Mouse (Mus musculus): ENCODE measurements around the gene Rabl3. TPM values are rescaled to one million over a fixed set of nuclear protein-coding genes. Genes with fewer than 3 reads are reported as not detected.

The Rabl3 gene
- 33.8 and 34.5 TPM in 2 replicates for polyA plus RNA-seq (2016; fragmentation: Nextera tagmentation; extraction: Ambion mirVana)

DNA sequence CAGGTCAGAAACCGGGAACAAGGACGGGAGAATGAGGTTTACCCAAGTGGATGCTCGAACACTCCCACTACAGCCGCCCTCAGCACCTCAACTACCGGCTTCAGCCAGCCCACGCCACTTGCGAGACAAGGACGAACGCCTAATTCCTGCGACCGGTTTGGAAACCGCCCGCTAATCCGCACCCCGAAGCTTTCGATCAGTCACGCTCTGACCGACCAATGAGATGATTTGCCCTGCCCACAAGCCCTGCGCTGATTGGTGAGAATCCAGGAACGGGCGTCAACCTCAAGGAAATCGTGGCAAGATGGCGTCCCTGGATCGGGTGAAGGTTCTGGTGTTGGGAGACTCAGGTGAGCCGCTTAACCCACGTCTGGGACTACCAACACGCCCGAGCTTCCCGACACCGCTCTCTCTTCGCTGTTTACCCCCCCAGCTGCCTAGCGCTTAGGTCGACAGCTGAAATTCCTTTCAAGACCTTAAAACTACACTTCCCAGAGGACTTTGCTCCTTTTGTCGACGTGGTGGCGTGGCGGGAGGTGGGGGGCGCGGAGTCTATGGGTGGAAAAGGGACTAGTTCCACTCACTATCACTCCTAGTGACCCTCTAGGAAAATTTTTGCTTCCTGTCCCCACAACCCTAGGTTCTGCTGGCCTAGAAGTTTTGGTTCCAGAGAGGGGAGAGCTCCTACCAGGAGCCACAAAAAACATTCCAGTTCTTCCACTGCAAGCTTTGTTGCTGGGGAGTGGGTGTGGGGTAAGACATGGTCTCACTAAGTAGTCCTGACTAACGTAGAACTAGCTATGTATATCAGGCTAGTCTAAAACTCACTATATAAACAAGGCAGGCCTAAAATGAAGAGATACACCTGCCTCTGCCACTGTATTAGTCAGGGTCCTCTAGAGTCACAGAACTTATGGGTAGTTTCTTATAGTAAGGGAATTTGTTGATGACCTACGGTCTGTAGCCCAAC is at the start of gene Rabl3, which contains the start of gene Gtf2e1:
Gene Rabl3, plus strand, starts transcription at position 275 of the 970 bp plus-strand sequence.
Gene Gtf2e1, minus strand, starts transcription at position 179 of the 970 bp plus-strand sequence.
- 2% methylated on average over 41 of the region's 41 CpGs for WGBS

DNA sequence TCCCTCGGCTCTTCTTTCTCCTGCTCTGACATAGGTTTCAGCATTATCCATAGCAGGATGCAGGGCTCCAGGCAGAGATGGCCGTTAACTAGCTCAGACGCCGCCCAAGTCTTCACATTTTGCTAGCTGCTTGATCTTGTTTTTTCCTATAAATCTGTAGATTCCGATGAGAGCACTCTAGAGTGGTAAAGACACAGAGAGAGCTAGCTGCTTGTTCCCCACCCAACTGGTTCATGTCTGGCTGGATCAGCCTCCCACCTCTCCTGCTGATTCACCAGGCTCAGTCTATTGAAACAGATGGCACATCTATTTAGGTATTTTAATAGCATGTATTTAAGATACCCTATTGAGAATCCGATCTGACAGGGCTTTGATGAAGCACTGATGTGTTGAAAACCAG is 44.7 kb upstream of the Rabl3 start:
- Histone ChIP-seq H3K9me3 (replicated peaks) (no peaks in the 10 kb centered on the region), H3K27me3 (replicated peaks) (no peaks in the 10 kb centered on the region; the same call in 1 of the 2 replicates), H3K27ac (ENCODE audit: poor library complexity, severe bottlenecking) (no peak overlapping the region), H3K4me2 (no peak overlapping the region), H3K9ac (no peak overlapping the region), H3K4me1 (replicated peaks) (no peaks in the 10 kb centered on the region), H3K4me3 (no peak overlapping the region), H3K36me3 (no peaks in the 10 kb centered on the region)
- no peak for ATAC-seq (ENCODE audit: insufficient number of reproducible peaks, low FRiP score)
- WGBS, result 82% methylated on average over 6 of the region's 6 CpGs

More for the DNA sequence above, at the start of gene Rabl3, which contains the start of gene Gtf2e1:
- Histone ChIP-seq H3K9me3 (replicated peaks) (no peaks in the 10 kb centered on the region), H3K4me3 (peak within 1 kb of the TSS; percentile 97), H3K27me3 (replicated peaks) (no peaks in the 10 kb centered on the region), H3K4me2 (peak within 1 kb of the TSS; percentile 85), H3K9ac (peak within 1 kb of the TSS; percentile 95), H3K36me3 (peaks cover 24% of the 10 kb centered on the region), H3K27ac (ENCODE audit: poor library complexity, severe bottlenecking) (peak within 1 kb of the TSS; percentile 93), H3K4me1 (replicated peaks) (peaks cover 24% of the 10 kb centered on the region)
- ATAC-seq (ENCODE audit: insufficient number of reproducible peaks, low FRiP score), result peak; percentile 100

DNA sequence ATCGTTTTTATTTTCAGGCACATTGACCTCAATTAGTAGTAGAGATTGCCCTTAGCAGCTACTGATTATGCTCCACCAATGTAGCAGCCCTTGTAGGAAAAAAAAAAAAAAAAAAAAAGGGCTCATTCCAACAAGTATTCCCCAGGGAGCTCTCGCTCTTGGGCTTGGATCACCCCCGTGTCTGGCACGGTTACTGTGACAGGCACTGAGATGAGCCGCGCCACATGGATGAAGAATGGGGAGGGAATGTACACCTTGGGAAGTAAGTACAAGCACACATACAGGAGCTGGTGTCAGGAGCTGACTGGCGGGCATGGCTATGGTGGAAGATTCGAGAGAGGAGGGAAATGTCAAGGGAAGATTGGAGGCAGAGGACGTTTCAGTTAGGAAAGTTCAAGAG is 41.1 kb upstream of the Rabl3 start:
- Histone ChIP-seq H3K9me3 (replicated peaks) (no peaks in the 10 kb centered on the region), H3K36me3 (no peaks in the 10 kb centered on the region), H3K27me3 (replicated peaks) (no peaks in the 10 kb centered on the region), H3K4me3 (no peak overlapping the region), H3K27ac (ENCODE audit: poor library complexity, severe bottlenecking) (no peak overlapping the region), H3K9ac (no peak overlapping the region), H3K4me1 (replicated peaks) (no peaks in the 10 kb centered on the region), H3K4me2 (no peak overlapping the region)
- 63% methylated on average over 9 of the region's 9 CpGs for WGBS
- ATAC-seq (ENCODE audit: insufficient number of reproducible peaks, low FRiP score), result no peak

DNA sequence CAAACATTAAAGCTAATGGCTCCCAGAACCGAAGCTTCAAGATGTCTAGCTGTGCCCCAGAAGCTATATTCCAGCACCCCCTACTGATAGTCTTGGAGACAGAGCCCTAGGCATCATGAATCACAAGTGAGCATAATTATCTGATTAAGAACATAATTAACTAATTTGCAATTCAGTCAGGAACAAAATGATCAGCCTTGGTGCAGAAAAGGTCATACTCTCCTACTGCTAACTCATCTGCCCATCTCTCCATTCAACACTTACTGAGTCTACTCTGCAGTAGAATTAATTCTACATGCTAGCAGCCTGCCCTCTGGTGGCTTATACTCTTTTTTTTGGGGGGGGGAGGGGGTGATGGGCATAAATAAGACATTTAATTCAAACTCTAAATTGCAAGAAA is 35.2 kb upstream of the Rabl3 start:
- H3K27me3 ChIP-seq (replicated peaks), result no peaks in the 10 kb centered on the region
- no peaks in the 10 kb centered on the region for H3K9me3 ChIP-seq (replicated peaks)
- H3K9ac ChIP-seq, result no peak overlapping the region
- no peak for ATAC-seq (ENCODE audit: insufficient number of reproducible peaks, low FRiP score)
- no peak overlapping the region for H3K4me2 ChIP-seq
- H3K4me3 ChIP-seq, result no peak overlapping the region
- H3K36me3 ChIP-seq, result peaks cover 4% of the 10 kb centered on the region; the same call in 1 of the 2 replicates
- H3K27ac ChIP-seq (ENCODE audit: poor library complexity, severe bottlenecking), result no peak overlapping the region
- peaks cover 11% of the 10 kb centered on the region; the same call in 1 of the 2 replicates for H3K4me1 ChIP-seq (replicated peaks)
- 59% methylated on average over 1 of the region's 1 CpGs for WGBS

DNA sequence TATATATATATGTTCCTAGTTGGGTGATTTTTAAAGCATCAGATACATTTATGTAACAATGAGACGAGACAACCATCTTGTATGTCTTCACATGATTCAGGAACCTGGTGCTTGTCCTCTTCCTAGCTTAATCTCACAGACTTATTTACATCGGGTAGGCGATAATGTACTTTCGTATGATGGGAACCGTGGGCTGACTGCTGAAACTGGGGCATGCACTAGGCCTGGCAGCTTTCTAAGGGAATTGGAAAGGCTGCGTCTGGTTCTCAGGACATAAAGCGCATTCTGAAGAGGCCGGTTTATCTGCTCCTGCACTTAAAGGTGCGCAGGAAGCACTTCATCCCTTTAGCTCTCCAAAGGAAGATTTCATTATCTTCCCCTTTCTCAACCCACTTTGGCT is 32.9 kb upstream of the Rabl3 start:
- ATAC-seq (ENCODE audit: insufficient number of reproducible peaks, low FRiP score), result no peak
- H3K9ac ChIP-seq, result peak overlapping the region; percentile 45; the same call in 1 of the 2 replicates
- H3K4me3 ChIP-seq, result no peak overlapping the region
- H3K36me3 ChIP-seq, result peaks cover 20% of the 10 kb centered on the region
- 60% methylated on average over 9 of the region's 9 CpGs for WGBS
- no peaks in the 10 kb centered on the region for H3K27me3 ChIP-seq (replicated peaks)
- H3K4me2 ChIP-seq, result no peak overlapping the region
- no peaks in the 10 kb centered on the region for H3K9me3 ChIP-seq (replicated peaks)
- H3K4me1 ChIP-seq (replicated peaks), result peaks cover 11% of the 10 kb centered on the region; the same call in 1 of the 2 replicates
- H3K27ac ChIP-seq (ENCODE audit: poor library complexity, severe bottlenecking), result no peak overlapping the region

DNA sequence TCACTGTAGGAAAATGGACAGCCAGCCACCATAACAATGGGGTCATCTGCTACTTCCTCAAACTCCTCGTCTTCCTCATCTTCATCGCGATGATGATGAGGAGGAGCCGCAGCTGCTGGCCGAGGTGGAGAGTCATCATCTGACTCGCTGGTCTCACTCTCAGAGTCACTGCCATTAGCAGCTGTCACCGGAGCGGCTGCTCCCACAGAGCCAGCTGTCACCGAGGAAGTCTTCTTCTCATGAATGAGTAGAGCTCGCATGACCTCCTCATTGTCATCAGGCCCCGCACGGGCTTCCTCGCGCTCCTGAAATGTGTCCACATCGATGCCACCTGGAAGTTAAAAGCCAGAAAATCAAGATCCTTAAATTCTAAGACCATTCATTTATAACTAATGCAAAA is 28.2 kb upstream of the Rabl3 start:
- no peak for ATAC-seq (ENCODE audit: insufficient number of reproducible peaks, low FRiP score)
- Histone ChIP-seq H3K9ac (no peak overlapping the region), H3K27ac (ENCODE audit: poor library complexity, severe bottlenecking) (no peak overlapping the region), H3K27me3 (replicated peaks) (no peaks in the 10 kb centered on the region), H3K36me3 (peaks cover 47% of the 10 kb centered on the region), H3K4me2 (no peak overlapping the region), H3K4me1 (replicated peaks) (peaks cover 11% of the 10 kb centered on the region; the same call in 1 of the 2 replicates), H3K4me3 (no peak overlapping the region), H3K9me3 (replicated peaks) (no peaks in the 10 kb centered on the region)
- whole genome bisulfite sequencing, result 93% methylated on average over 15 of the region's 15 CpGs

DNA sequence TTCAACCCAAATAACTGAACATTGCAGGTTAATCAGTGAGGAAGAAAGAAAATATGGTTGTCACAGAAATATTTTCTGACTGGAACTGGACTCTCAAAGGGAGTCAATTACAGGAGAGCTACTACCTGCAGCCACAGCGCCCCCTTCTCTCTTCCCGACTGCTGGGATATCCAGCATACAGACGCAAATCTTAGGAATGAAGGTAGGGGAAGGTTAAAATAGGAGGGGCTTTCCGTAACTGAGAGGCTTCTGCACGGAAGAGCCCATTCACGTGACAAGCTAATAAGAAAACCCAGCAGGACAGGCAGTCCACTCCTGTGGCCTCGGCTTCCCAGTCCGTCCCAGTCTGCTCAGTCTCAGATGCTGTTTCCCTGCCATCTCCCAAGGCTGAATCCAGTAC is 25.0 kb upstream of the Rabl3 start:
- no peak overlapping the region for H3K9ac ChIP-seq
- H3K4me1 ChIP-seq (replicated peaks), result no peaks in the 10 kb centered on the region
- H3K27me3 ChIP-seq (replicated peaks), result no peaks in the 10 kb centered on the region
- no peak for ATAC-seq (ENCODE audit: insufficient number of reproducible peaks, low FRiP score)
- 81% methylated on average over 8 of the region's 8 CpGs for WGBS
- peaks cover 57% of the 10 kb centered on the region for H3K36me3 ChIP-seq
- no peaks in the 10 kb centered on the region for H3K9me3 ChIP-seq (replicated peaks)
- H3K4me3 ChIP-seq, result no peak overlapping the region
- no peak overlapping the region for H3K4me2 ChIP-seq
- H3K27ac ChIP-seq (ENCODE audit: poor library complexity, severe bottlenecking), result no peak overlapping the region

DNA sequence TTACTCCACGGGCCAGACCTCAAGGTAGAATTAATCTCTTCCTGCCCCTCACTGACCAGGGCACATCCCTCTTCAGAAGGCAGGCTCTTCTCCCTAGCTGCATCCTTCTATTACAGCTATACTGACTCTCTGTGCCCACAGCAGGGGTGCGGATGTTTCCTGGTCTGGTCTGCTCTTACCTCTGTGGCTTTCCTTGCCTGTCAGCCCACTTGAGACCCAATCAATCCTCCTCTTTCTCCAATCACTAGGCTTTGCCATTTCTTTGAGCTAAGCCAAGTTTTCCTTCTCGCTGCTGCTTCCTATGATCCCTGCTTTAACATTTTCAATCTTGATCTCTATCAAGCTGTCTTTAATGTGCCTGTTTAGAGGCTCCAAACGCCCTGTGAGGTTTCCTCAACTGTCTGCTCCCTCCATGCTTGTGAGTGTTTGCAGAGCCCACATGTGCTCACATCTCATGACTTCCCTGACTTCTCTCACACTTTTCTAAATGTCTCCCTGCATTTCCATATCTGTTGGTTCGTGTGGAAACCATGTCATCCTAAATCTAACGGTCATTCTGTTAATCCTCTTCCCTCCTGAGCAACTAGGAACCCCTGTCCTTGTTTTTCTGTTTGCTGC is 23.2 kb upstream of the Rabl3 start:
- ATAC-seq (ENCODE audit: insufficient number of reproducible peaks, low FRiP score), result no peak
- WGBS, result 82% methylated on average over 6 of the region's 6 CpGs
- no peak overlapping the region for H3K27ac ChIP-seq (ENCODE audit: poor library complexity, severe bottlenecking)
- H3K9ac ChIP-seq, result no peak overlapping the region
- no peak overlapping the region for H3K4me2 ChIP-seq
- peaks cover 8% of the 10 kb centered on the region; the same call in 1 of the 2 replicates for H3K9me3 ChIP-seq (replicated peaks)
- H3K4me1 ChIP-seq (replicated peaks), result no peaks in the 10 kb centered on the region
- peaks cover 59% of the 10 kb centered on the region for H3K36me3 ChIP-seq
- no peak overlapping the region for H3K4me3 ChIP-seq
- H3K27me3 ChIP-seq (replicated peaks), result no peaks in the 10 kb centered on the region

DNA sequence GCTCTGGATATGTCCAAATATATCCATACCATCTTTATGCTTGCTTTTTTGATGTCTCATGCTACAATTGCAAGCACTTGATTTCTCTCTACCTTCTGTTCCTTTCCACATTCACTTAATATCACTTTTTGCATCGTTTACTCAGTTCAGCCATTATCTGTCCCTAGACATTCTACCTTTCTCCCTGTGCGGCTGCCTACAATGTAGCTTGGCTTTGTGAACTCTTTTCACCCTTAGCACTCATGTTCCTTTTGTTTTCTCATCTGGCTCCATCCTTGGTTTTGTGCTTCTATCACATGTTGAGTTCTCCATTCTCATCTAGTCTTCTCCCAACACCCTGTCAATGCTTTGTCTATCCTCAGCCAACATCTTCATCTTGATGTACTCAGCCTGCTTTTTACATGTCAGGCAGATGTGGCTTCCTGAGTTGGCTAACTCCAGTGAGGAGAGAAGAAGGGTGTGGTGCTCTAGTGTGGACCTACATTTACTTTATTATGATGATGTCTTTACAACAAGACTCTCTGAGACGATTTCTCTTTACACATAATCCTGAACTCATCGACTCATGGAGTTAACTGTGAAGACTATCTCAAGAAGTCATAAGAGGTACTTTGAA is 22.0 kb upstream of the Rabl3 start:
- Histone ChIP-seq H3K27ac (ENCODE audit: poor library complexity, severe bottlenecking) (no peak overlapping the region), H3K4me1 (replicated peaks) (no peaks in the 10 kb centered on the region), H3K27me3 (replicated peaks) (no peaks in the 10 kb centered on the region), H3K4me2 (no peak overlapping the region), H3K4me3 (no peak overlapping the region), H3K36me3 (peaks cover 61% of the 10 kb centered on the region), H3K9ac (no peak overlapping the region), H3K9me3 (replicated peaks) (peaks cover 8% of the 10 kb centered on the region; the same call in 1 of the 2 replicates)
- ATAC-seq (ENCODE audit: insufficient number of reproducible peaks, low FRiP score), result no peak
- WGBS, result 91% methylated on average over 4 of the region's 4 CpGs

DNA sequence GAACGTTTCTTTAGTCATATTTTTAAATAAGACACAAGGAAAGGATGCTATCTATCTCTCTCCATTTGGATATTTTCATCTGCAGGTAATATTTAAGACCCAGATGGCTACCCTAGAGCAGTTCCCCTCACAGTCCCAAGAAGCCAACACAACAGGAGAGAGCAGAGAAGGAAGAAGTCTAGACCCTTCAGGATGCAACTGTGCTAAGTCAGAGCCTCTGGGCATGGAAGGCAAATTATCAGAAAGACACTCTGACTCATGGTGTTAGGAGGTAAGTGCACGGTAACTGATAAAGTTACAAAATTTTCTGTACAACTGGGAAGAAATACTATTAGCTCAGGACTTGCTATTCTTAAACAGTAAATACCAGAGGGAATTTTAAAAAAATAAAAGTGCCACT is 21.0 kb upstream of the Rabl3 start:
- H3K36me3 ChIP-seq, result peaks cover 65% of the 10 kb centered on the region

DNA sequence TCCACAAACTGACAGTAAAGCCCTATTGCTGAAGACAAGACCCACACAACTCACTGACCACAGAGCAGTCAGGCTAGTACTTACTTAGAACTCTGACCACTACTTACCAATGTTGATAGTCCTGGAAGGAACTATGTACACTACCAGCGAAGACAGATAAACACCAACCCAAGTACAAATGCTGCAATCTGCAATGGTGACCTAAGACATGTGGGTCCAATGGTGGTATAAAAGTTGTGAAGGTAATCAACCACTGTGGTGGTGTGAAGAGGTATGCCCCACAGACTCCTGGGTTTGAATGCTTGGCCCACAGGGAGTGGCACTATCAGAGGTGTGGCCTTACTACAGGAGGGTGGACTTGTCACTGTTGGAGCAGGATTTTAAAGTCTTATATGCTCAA is 20.0 kb upstream of the Rabl3 start:
- H3K4me2 ChIP-seq, result no peak overlapping the region
- peaks cover 69% of the 10 kb centered on the region for H3K36me3 ChIP-seq
- 93% methylated on average over 1 of the region's 1 CpGs for WGBS
- no peak overlapping the region for H3K4me3 ChIP-seq
- no peak overlapping the region for H3K9ac ChIP-seq
- no peaks in the 10 kb centered on the region for H3K4me1 ChIP-seq (replicated peaks)
- H3K27me3 ChIP-seq (replicated peaks), result no peaks in the 10 kb centered on the region
- H3K9me3 ChIP-seq (replicated peaks), result peaks cover 13% of the 10 kb centered on the region; the same call in 1 of the 2 replicates
- ATAC-seq (ENCODE audit: insufficient number of reproducible peaks, low FRiP score), result no peak
- H3K27ac ChIP-seq (ENCODE audit: poor library complexity, severe bottlenecking), result no peak overlapping the region

More for the DNA sequence above, 21.0 kb upstream of the Rabl3 start:
- no peak overlapping the region for H3K4me3 ChIP-seq
- WGBS, result 55% methylated on average over 2 of the region's 2 CpGs
- peaks cover 12% of the 10 kb centered on the region; the same call in 1 of the 2 replicates for H3K9me3 ChIP-seq (replicated peaks)
- no peaks in the 10 kb centered on the region for H3K4me1 ChIP-seq (replicated peaks)
- H3K4me2 ChIP-seq, result no peak overlapping the region
- H3K27me3 ChIP-seq (replicated peaks), result no peaks in the 10 kb centered on the region
- H3K27ac ChIP-seq (ENCODE audit: poor library complexity, severe bottlenecking), result no peak overlapping the region
- H3K9ac ChIP-seq, result no peak overlapping the region
- no peak for ATAC-seq (ENCODE audit: insufficient number of reproducible peaks, low FRiP score)
